Mouse (Mus musculus): ENCODE measurements at regions not wholly inside any gene's neighbourhood (a gene's known extent, or its start where the extent isn't known, plus 50 kb on each side); places are given as distances from the start of the nearest gene placed in this dataset.

DNA sequence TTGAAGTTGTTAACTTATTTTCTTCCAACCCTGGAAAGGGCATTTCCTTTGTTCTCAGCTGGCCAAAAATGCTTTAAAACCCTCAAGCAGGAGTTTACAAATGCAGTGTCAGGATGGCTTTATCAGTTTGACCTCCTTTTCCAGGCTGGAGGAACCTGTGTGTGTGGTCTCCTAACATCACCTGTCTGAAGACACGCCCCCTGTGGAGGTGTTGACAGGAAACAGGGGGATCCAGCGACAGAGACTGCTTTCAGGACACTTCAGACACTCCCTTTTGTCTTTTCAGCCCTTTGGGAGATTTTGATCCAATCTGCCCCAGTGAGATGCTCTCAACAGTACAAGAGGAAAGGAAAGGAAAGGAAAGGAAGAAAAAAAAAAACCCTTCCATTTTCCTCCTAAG, 202.5 kb upstream of the Jade1 start:
- TF ChIP-seq CTCF (IDR thresholded peaks at IDR 0.05; ENCODE audit: low read depth, low read length) (no peak), POLR2AphosphoS5 (IDR thresholded peaks at IDR 0.05; ENCODE audit: insufficient replicate concordance, low read depth, low read length) (no peak), GATA2 (IDR thresholded peaks at IDR 0.05; ENCODE audit: borderline replicate concordance, low read depth, low read length) (no peak), GATA1 (IDR thresholded peaks at IDR 0.05; ENCODE audit: borderline replicate concordance, low read length) (no peak), TAL1 (conservative IDR thresholded peaks at IDR 0.05; ENCODE audit: low read depth, low read length) (no peak)
